Mouse (Mus musculus) small intestine, adult 2 months (tissue): ENCODE results near the gene Chn2. TPM values are rescaled to one million over a fixed set of nuclear protein-coding genes. Genes with fewer than 3 reads are reported as not detected.

Experiments used
- H3K27ac ChIP-seq: fragments of 200-500 bp; 2 replicates; pipeline ENCODE4 v1.5.1; 2012; ENCODE audit warnings: low read depth, low read length, control low read depth, inconsistent platforms; ENCODE audit not compliant: insufficient read depth
- H3K27me3 ChIP-seq: fragments of 200-500 bp; 2 replicates; pipeline ENCODE4 v1.6.1; 2012; ENCODE audit warnings: mild to moderate bottlenecking, moderate library complexity, low read length, inconsistent platforms; ENCODE audit not compliant: control insufficient read depth, insufficient read depth
- H3K36me3 ChIP-seq: fragments of 200-500 bp; 2 replicates; pipeline ENCODE4 v1.6.1; 2012; ENCODE audit warnings: mild to moderate bottlenecking, low read length, control low read depth, inconsistent platforms; ENCODE audit not compliant: control insufficient read depth, insufficient read depth
- H3K4me1 ChIP-seq: fragments of 200-500 bp; 2 replicates; pipeline ENCODE4 v1.6.1; 2012; ENCODE audit warnings: low read length, inconsistent platforms, mixed read lengths; ENCODE audit not compliant: control insufficient read depth, insufficient read depth, insufficient read length
- H3K4me3 ChIP-seq: fragments of 200-500 bp; 2 replicates; pipeline ENCODE4 v1.5.1; 2012; ENCODE audit warnings: low read depth, mild to moderate bottlenecking, control low read depth, inconsistent platforms, low read length, moderate library complexity
- CTCF ChIP-seq: fragments of 200-500 bp; IDR thresholded peaks from 2 replicates; pipeline ENCODE4 v1.5.1; 2012; ENCODE audit warnings: low read depth, mild to moderate bottlenecking, control low read depth, inconsistent platforms, low read length, moderate library complexity, mixed read lengths; ENCODE audit not compliant: insufficient replicate concordance, insufficient read length; ENCODE audit errors: extremely low read depth
- POLR2A ChIP-seq: fragments of 200-500 bp; IDR thresholded peaks from 2 replicates; pipeline ENCODE4 v1.6.1; 2012; ENCODE audit warnings: low read depth, mild to moderate bottlenecking, control low read depth, inconsistent platforms, low read length, moderate library complexity
- WGBS: fragments of 180-500 bp; shearing (Covaris S2); methylation state at CpG from one replicate; pipeline ENCODE4 v1.1.7; 2018; 5-methylcytosine and 5-hydroxymethylcytosine counted together
- polyA plus RNA-seq: library from polyadenylated mRNA; depleted of rRNA; stranded (reverse); fragments of >200 nt; gene quantifications from 2 replicates; pipeline ENCODE4 v1.2.3, GENCODE M21; 2012

The Chn2 gene
- polyA plus RNA-seq, 1 experiment, result 53.5 TPM

GRCm38 (mm10) chr6:54278613-54279012 is 239.3 kb downstream of the Chn2 start:
- Histone ChIP-seq H3K27me3 (no peaks in the 10 kb centered on the region), H3K4me1 (peaks cover 10% of the 10 kb centered on the region; the same call in 1 of the 2 replicates), H3K27ac (peak overlapping the region; percentile 66), H3K4me3 (no peak overlapping the region), H3K36me3 (no peaks in the 10 kb centered on the region)
- TF ChIP-seq CTCF (no peak), POLR2A (no peak)
- 69% methylated on average over 2 of the region's 2 CpGs for WGBS

- 33% methylated on average over 11 of the region's 11 CpGs for WGBS
These were observed 240.0 kb downstream of the Chn2 start for GRCm38 (mm10) chr6:54279391-54279790.

GRCm38 (mm10) chr6:54280248-54280647 is 240.9 kb downstream of the Chn2 start:
- H3K4me3 ChIP-seq, result no peak overlapping the region
- no peaks in the 10 kb centered on the region for H3K36me3 ChIP-seq
- peaks cover 10% of the 10 kb centered on the region; the same call in 1 of the 2 replicates for H3K4me1 ChIP-seq
- WGBS, result 75% methylated on average over 6 of the region's 6 CpGs
- H3K27ac ChIP-seq, result no peak overlapping the region
- no peaks in the 10 kb centered on the region for H3K27me3 ChIP-seq
- TF ChIP-seq CTCF (no peak), POLR2A (no peak)

More at GRCm38 (mm10) chr6:54279391-54279790, 240.0 kb downstream of the Chn2 start:
- Histone ChIP-seq H3K27ac (peak overlapping the region; percentile 5; the same call in 1 of the 2 replicates), H3K27me3 (no peaks in the 10 kb centered on the region), H3K4me3 (no peak overlapping the region), H3K4me1 (peaks cover 10% of the 10 kb centered on the region; the same call in 1 of the 2 replicates), H3K36me3 (no peaks in the 10 kb centered on the region)
- TF ChIP-seq POLR2A, result no peak
- TF ChIP-seq CTCF, result no peak

GRCm38 (mm10) chr6:54283299-54283698 is 243.9 kb downstream of the Chn2 start:
- WGBS, result 88% methylated on average over 1 of the region's 1 CpGs
- Histone ChIP-seq H3K4me1 (peaks cover 10% of the 10 kb centered on the region; the same call in 1 of the 2 replicates), H3K36me3 (peaks cover 2% of the 10 kb centered on the region; the same call in 1 of the 2 replicates), H3K27ac (no peak overlapping the region), H3K27me3 (no peaks in the 10 kb centered on the region), H3K4me3 (no peak overlapping the region)
- TF ChIP-seq CTCF (no peak), POLR2A (no peak)

GRCm38 (mm10) chr6:54284167-54284711 is 244.9 kb downstream of the Chn2 start:
- WGBS, result 84% methylated on average over 12 of the region's 12 CpGs
- no peak for TF ChIP-seq POLR2A
- no peak for TF ChIP-seq CTCF
- no peak overlapping the region for H3K4me3 ChIP-seq

GRCm38 (mm10) chr6:54286813-54287212 is 247.5 kb downstream of the Chn2 start:
- Histone ChIP-seq H3K27me3 (no peaks in the 10 kb centered on the region), H3K4me1 (peaks cover 8% of the 10 kb centered on the region; the same call in 1 of the 2 replicates), H3K4me3 (no peak overlapping the region), H3K27ac (no peak overlapping the region), H3K36me3 (peaks cover 2% of the 10 kb centered on the region; the same call in 1 of the 2 replicates)
- TF ChIP-seq POLR2A (no peak), CTCF (no peak)
- 85% methylated on average over 5 of the region's 5 CpGs for WGBS

More at GRCm38 (mm10) chr6:54284167-54284711, 244.9 kb downstream of the Chn2 start:
- Histone ChIP-seq H3K36me3 (peaks cover 2% of the 10 kb centered on the region; the same call in 1 of the 2 replicates), H3K27ac (no peak overlapping the region), H3K27me3 (no peaks in the 10 kb centered on the region), H3K4me1 (peaks cover 8% of the 10 kb centered on the region; the same call in 1 of the 2 replicates)

GRCm38 (mm10) chr6:54289774-54290500 is 250.6 kb downstream of the Chn2 start:
- TF ChIP-seq CTCF (no peak), POLR2A (no peak)
- peak overlapping the region; percentile 94 for H3K27ac ChIP-seq
- H3K4me3 ChIP-seq, result no peak overlapping the region
- H3K36me3 ChIP-seq, result peaks cover 5% of the 10 kb centered on the region; the same call in 1 of the 2 replicates
- no peaks in the 10 kb centered on the region for H3K27me3 ChIP-seq
- H3K4me1 ChIP-seq, result peaks cover 8% of the 10 kb centered on the region; the same call in 1 of the 2 replicates
- WGBS, result 25% methylated on average over 10 of the region's 10 CpGs
